Mouse (Mus musculus) embryonic fibroblast, embryonic 13.5 days (primary cell): ENCODE measurements around the gene Celsr1.

Experiments
- CTCF ChIP-seq: IDR thresholded peaks from 2 replicates; pipeline ENCODE4 v1.5.1; 2011; ENCODE audit warnings: mild to moderate bottlenecking, control low read depth, low read length, moderate library complexity, borderline replicate concordance; ENCODE audit not compliant: insufficient read depth
- POLR2A ChIP-seq: IDR thresholded peaks from 2 replicates; pipeline ENCODE4 v1.6.1; 2011; ENCODE audit warnings: low read depth, mild to moderate bottlenecking, control low read depth, low read length, moderate library complexity

DNA sequence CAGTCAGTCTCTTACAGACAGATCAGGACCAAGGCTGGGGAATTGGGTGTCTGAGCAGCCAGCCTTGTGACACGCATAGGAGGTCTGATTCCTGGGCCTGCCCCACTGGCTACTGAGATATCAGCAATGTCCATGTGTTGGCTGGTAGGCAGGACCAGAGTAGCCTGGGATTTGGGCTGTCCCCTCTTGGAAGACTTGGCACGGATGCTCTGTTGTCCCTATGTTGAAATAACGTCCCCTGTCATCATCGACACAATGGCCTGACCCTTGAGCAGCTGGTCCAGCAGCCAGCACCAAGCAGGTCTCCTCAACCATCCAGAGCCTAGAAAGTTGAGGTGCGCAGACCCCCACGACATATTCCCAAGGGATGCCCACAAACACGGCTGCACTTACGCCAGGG is 70.9 kb downstream of the Celsr1 start:
- TF ChIP-seq POLR2A = no peak
- TF ChIP-seq CTCF = no peak
